Mouse (Mus musculus) forebrain, embryonic 16.5 days (tissue): ENCODE results near the gene Ehd3. TPM values are rescaled to one million over a fixed set of nuclear protein-coding genes. Genes with fewer than 3 reads are reported as not detected.

ENCODE experiments used
- ATAC-seq: fragments of 200-750 bp; cut with Nextera tagmentation; 2 replicates; pipeline ENCODE4 v1.8.0; 2017; ENCODE audit warnings: mild to moderate bottlenecking, moderate library complexity
- H3K27ac ChIP-seq: fragments of 300-500 bp; sonication (generic); 2 replicates; pipeline ENCODE4 v1.5.1; 2014; ENCODE audit warnings: low read length, control low read depth
- H3K27me3 ChIP-seq: fragments of 300-500 bp; sonication (generic); replicated peaks from 2 replicates; pipeline ENCODE4 v1.6.1; 2014; ENCODE audit warnings: low read length; ENCODE audit not compliant: control insufficient read depth, insufficient read depth
- H3K36me3 ChIP-seq: fragments of 300-500 bp; sonication (generic); 2 replicates; pipeline ENCODE4 v1.6.1; 2014; ENCODE audit not compliant: control insufficient read depth, insufficient read depth
- H3K4me1 ChIP-seq: fragments of 300-500 bp; sonication (generic); replicated peaks from 2 replicates; pipeline ENCODE4 v1.6.1; 2014; ENCODE audit warnings: low read length; ENCODE audit not compliant: control insufficient read depth, insufficient read depth
- H3K4me2 ChIP-seq: fragments of 300-500 bp; sonication (generic); 2 replicates; pipeline ENCODE4 v1.6.1; 2014; ENCODE audit warnings: mild to moderate bottlenecking, low read length, control low read depth
- H3K4me3 ChIP-seq: fragments of 300-500 bp; sonication (generic); replicated peaks from 2 replicates; pipeline ENCODE4 v1.5.1; 2014; ENCODE audit warnings: mild to moderate bottlenecking, low read length, control low read depth
- H3K9ac ChIP-seq: fragments of 300-500 bp; sonication (generic); replicated peaks from 2 replicates; pipeline ENCODE4 v1.6.1; 2014; ENCODE audit warnings: low read depth, low read length, control low read depth
- H3K9me3 ChIP-seq: fragments of 300-500 bp; sonication (generic); 2 replicates; pipeline ENCODE4 v1.6.1; 2016; ENCODE audit warnings: low read length; ENCODE audit not compliant: control insufficient read depth
- WGBS: fragments of 180-500 bp; shearing (Covaris S2); extraction: QIAGEN DNeasy Blood & Tissue Kit; methylation state at CpG from one replicate; pipeline ENCODE4 v1.1.7; 2014; 5-methylcytosine and 5-hydroxymethylcytosine counted together
- polyA plus RNA-seq: library from polyadenylated mRNA; unstranded; fragments of >200 nt; fragmentation: Nextera tagmentation; extraction: Ambion mirVana; gene quantifications from 2 replicates; pipeline ENCODE4 v1.2.1, GENCODE M21; 2015

The Ehd3 gene
- polyA plus RNA-seq, 1 experiment from 2014 or later: 12.8 TPM

GRCm38 (mm10) chr17:73822255-73822654 lies 18.3 kb downstream of the Ehd3 start:
- H3K9me3 ChIP-seq: no peaks in the 10 kb centered on the region
- H3K4me1 ChIP-seq: peaks cover 5% of the 10 kb centered on the region; the same call in 1 of the 2 replicates
- ATAC-seq: no peak
- no peak overlapping the region for H3K4me2 ChIP-seq
- H3K4me3 ChIP-seq: no peak overlapping the region
- no peak overlapping the region for H3K27ac ChIP-seq
- H3K9ac ChIP-seq: no peak overlapping the region
- H3K27me3 ChIP-seq: no peaks in the 10 kb centered on the region
- 90% methylated on average over 4 of the region's 4 CpGs for WGBS
- H3K36me3 ChIP-seq: no peaks in the 10 kb centered on the region

- no peak overlapping the region for H3K9ac ChIP-seq
- WGBS: 61% methylated on average over 17 of the region's 17 CpGs
- H3K4me2 ChIP-seq: no peak overlapping the region
- no peaks in the 10 kb centered on the region for H3K27me3 ChIP-seq
- H3K27ac ChIP-seq: no peak overlapping the region
- H3K9me3 ChIP-seq: no peaks in the 10 kb centered on the region
- peaks cover 5% of the 10 kb centered on the region; the same call in 1 of the 2 replicates for H3K4me1 ChIP-seq
- 0 out of 2 replicates have a peak, but pooled peaks cover 2% of the 10 kb centered on the region for H3K36me3 ChIP-seq
- no peak overlapping the region for H3K4me3 ChIP-seq
- peak; percentile 65 for ATAC-seq
Measured at GRCm38 (mm10) chr17:73823121-73824021, 19.4 kb downstream of the Ehd3 start.

- WGBS: 49% methylated on average over 6 of the region's 6 CpGs
- no peak overlapping the region for H3K9ac ChIP-seq
- no peak overlapping the region for H3K27ac ChIP-seq
Measured at GRCm38 (mm10) chr17:73824022-73824340, 20.0 kb downstream of the Ehd3 start.

GRCm38 (mm10) chr17:73826106-73826505 lies 22.2 kb downstream of the Ehd3 start:
- Histone ChIP-seq H3K4me3 (no peak overlapping the region), H3K9me3 (no peaks in the 10 kb centered on the region), H3K27ac (no peak overlapping the region), H3K4me1 (peaks cover 5% of the 10 kb centered on the region; the same call in 1 of the 2 replicates), H3K9ac (no peak overlapping the region), H3K36me3 (peaks cover 6% of the 10 kb centered on the region; the same call in 1 of the 2 replicates), H3K27me3 (no peaks in the 10 kb centered on the region), H3K4me2 (no peak overlapping the region)
- ATAC-seq: no peak
- 92% methylated on average over 6 of the region's 6 CpGs for WGBS

More at GRCm38 (mm10) chr17:73824022-73824340, 20.0 kb downstream of the Ehd3 start:
- no peaks in the 10 kb centered on the region for H3K27me3 ChIP-seq
- no peak for ATAC-seq
- H3K4me1 ChIP-seq: peaks cover 5% of the 10 kb centered on the region; the same call in 1 of the 2 replicates
- H3K9me3 ChIP-seq: no peaks in the 10 kb centered on the region
- 0 out of 2 replicates have a peak, but pooled peaks cover 2% of the 10 kb centered on the region for H3K36me3 ChIP-seq
- no peak overlapping the region for H3K4me2 ChIP-seq
- no peak overlapping the region for H3K4me3 ChIP-seq

- H3K9me3 ChIP-seq: no peaks in the 10 kb centered on the region
- no peak overlapping the region for H3K9ac ChIP-seq
- WGBS: 98% methylated on average over 11 of the region's 11 CpGs
- no peaks in the 10 kb centered on the region for H3K27me3 ChIP-seq
- no peak overlapping the region for H3K4me2 ChIP-seq
- H3K4me1 ChIP-seq: peaks cover 5% of the 10 kb centered on the region; the same call in 1 of the 2 replicates
- ATAC-seq: no peak
- no peak overlapping the region for H3K4me3 ChIP-seq
- H3K36me3 ChIP-seq: peaks cover 6% of the 10 kb centered on the region; the same call in 1 of the 2 replicates
- no peak overlapping the region for H3K27ac ChIP-seq
Measured at GRCm38 (mm10) chr17:73827446-73827845, 23.5 kb downstream of the Ehd3 start.

GRCm38 (mm10) chr17:73830511-73830910 lies 26.6 kb downstream of the Ehd3 start:
- Histone ChIP-seq H3K27me3 (no peaks in the 10 kb centered on the region), H3K4me1 (no peaks in the 10 kb centered on the region), H3K4me2 (no peak overlapping the region), H3K27ac (no peak overlapping the region), H3K36me3 (peaks cover 6% of the 10 kb centered on the region; the same call in 1 of the 2 replicates), H3K4me3 (no peak overlapping the region), H3K9ac (no peak overlapping the region), H3K9me3 (no peaks in the 10 kb centered on the region)
- 70% methylated on average over 1 of the region's 1 CpGs for WGBS
- no peak for ATAC-seq

GRCm38 (mm10) chr17:73831427-73831826 lies 27.5 kb downstream of the Ehd3 start:
- Histone ChIP-seq H3K4me3 (no peak overlapping the region), H3K27ac (no peak overlapping the region), H3K9ac (no peak overlapping the region), H3K36me3 (peaks cover 6% of the 10 kb centered on the region; the same call in 1 of the 2 replicates), H3K4me1 (no peaks in the 10 kb centered on the region), H3K9me3 (no peaks in the 10 kb centered on the region), H3K4me2 (no peak overlapping the region), H3K27me3 (no peaks in the 10 kb centered on the region)
- ATAC-seq: no peak
- WGBS: 70% methylated on average over 4 of the region's 4 CpGs

- H3K4me3 ChIP-seq: no peak overlapping the region
- no peaks in the 10 kb centered on the region for H3K9me3 ChIP-seq
- no peaks in the 10 kb centered on the region for H3K27me3 ChIP-seq
- no peak overlapping the region for H3K9ac ChIP-seq
- no peak overlapping the region for H3K4me2 ChIP-seq
- peaks cover 6% of the 10 kb centered on the region; the same call in 1 of the 2 replicates for H3K36me3 ChIP-seq
- H3K4me1 ChIP-seq: no peaks in the 10 kb centered on the region
- WGBS: 97% methylated on average over 1 of the region's 1 CpGs
- H3K27ac ChIP-seq: no peak overlapping the region
- no peak for ATAC-seq
Measured at GRCm38 (mm10) chr17:73832901-73833300, 29.0 kb downstream of the Ehd3 start.

- H3K4me3 ChIP-seq: no peak overlapping the region
- H3K4me1 ChIP-seq: no peaks in the 10 kb centered on the region
- no peaks in the 10 kb centered on the region for H3K27me3 ChIP-seq
- no peak for ATAC-seq
- no peak overlapping the region for H3K4me2 ChIP-seq
- no peak overlapping the region for H3K27ac ChIP-seq
- H3K9me3 ChIP-seq: no peaks in the 10 kb centered on the region
- H3K36me3 ChIP-seq: peaks cover 4% of the 10 kb centered on the region; the same call in 1 of the 2 replicates
- 80% methylated on average over 3 of the region's 3 CpGs for WGBS
- H3K9ac ChIP-seq: no peak overlapping the region
Measured at GRCm38 (mm10) chr17:73833474-73833873, 29.5 kb downstream of the Ehd3 start.
